Mouse (Mus musculus): ENCODE results near the gene Zfp641. TPM values are rescaled to one million over a fixed set of nuclear protein-coding genes. Genes with fewer than 3 reads are reported as not detected.

The Zfp641 gene
- polyA plus RNA-seq (2012; ENCODE audit: insufficient read depth, low replicate concordance): not detected in 2 replicates

DNA sequence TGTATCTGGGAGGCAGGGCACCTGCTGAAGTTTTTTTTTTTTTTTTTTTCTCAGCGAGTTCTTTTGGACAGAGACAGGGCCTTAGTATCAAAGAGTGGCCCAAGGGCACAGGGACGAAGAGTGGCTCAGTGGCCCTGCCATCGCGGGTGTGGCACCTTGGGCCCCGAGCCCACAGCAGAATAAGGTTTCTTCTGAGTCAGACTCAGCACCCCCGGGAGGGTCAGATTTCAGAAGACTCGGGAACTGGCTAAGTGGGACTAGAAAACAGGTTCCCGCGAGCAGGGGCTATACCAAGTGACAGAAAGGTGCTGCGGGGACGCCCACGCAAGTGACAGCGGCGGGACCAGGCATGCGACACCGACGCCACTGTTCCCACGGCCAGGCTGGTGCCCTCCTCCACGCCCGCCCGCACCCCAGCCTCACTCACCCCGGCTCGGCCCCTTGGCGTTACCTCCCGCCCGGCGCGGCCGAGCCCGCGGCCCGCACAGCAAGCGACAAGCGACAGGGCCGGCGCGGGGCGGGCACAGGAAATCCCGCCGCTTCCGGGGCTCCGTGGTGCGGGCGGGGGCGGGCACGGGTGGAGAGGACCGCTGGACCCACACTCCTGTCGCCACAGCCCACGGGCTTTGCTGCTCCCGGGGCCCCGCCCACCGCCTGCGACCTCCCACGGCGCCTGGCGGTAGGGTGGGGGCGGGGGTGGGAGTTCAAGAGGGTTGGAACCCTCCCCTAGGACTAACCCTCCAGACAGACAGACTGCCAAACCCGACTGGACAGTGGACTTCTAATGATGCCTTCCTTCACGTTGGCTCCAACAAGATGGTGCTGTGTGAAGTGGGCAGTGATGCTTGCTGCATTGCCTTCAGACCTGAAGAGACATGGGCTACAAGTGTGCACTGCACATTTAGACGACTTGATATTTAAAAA, at the start of gene Zfp641:
Gene Zfp641, minus strand, starts transcription at position 534 of the 924 bp plus-strand sequence.
- H3K27me3 ChIP-seq (replicated peaks): peaks cover 52% of the 10 kb centered on the region
- H3K9me3 ChIP-seq: peaks cover 12% of the 10 kb centered on the region; the same call in 1 of the 2 replicates
- peaks cover 8% of the 10 kb centered on the region for H3K4me1 ChIP-seq
- peak within 1 kb of the TSS; percentile 87 for H3K4me3 ChIP-seq (replicated peaks)
- no peaks in the 10 kb centered on the region for H3K36me3 ChIP-seq (replicated peaks; ENCODE audit: low read length)
- TF ChIP-seq FLI1 (IDR thresholded peaks at IDR 0.05; ENCODE audit: low read length) (no peak), GATA1 (IDR thresholded peaks at IDR 0.05; ENCODE audit: borderline replicate concordance, low read length) (no peak)

DNA sequence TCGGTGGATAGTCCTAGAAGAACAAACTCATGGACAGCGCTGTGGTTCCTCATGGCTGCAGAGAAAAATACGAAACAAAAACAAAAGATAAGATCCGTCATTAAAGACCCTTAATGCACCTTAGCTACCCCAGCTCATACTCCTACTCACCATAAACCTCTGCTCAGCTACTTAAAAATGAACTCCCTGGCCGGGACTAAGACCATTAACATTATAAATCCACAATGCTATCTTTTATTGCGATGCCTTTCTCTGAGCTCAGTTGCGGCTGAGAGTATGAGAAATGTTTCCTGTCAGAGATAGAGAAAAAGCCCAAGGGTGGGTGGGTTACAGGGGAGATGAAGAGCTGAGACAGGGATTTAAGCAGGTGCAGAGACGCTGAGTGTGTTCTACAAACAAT, 44.9 kb upstream of the Zfp641 start, which contains the start of gene Olfr284:
Gene Olfr284, minus strand, starts transcription at position 101 of the 400 bp plus-strand sequence.
- Histone ChIP-seq H3K4me1 (peaks cover 5% of the 10 kb centered on the region), H3K4me3 (replicated peaks) (no peak within 1 kb of the TSS), H3K9me3 (peaks cover 12% of the 10 kb centered on the region; the same call in 1 of the 2 replicates), H3K36me3 (replicated peaks; ENCODE audit: low read length) (no peaks in the 10 kb centered on the region), H3K27me3 (replicated peaks) (peaks cover 4% of the 10 kb centered on the region)
- no peak for TF ChIP-seq FLI1 (IDR thresholded peaks at IDR 0.05; ENCODE audit: low read length)
- no peak for TF ChIP-seq GATA1 (IDR thresholded peaks at IDR 0.05; ENCODE audit: borderline replicate concordance, low read length)

DNA sequence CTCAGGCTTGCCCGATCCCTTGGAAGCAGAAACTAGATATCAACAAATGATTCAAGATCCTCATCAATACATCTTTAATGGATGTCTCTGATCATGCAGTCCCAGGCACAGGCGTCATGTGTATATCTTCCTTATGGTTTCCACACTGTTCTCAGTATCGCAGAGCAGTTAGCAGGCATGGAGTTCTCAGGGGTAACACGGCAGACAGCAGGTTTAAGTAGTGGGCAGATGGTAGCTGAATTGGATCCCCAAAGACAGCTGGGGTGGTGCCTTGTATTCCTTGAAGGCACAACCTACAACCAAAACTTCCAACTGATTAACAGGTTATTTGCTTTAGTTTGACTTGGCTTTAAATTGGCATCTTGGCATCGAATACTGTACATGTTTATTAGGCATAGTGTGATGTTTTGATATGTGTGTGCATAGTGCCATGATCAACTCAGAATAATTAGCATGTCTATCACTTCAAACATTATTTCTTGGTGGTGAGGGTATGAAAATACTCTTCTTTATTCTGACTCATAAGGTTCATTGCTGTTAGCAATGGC, 21.3 kb upstream of the Zfp641 start, which contains the start of gene Olfr285:
Gene Olfr285, minus strand, starts transcription at position 177 of the 548 bp plus-strand sequence.
- no peaks in the 10 kb centered on the region for H3K27me3 ChIP-seq (replicated peaks)
- H3K9me3 ChIP-seq: peaks cover 6% of the 10 kb centered on the region
- no peaks in the 10 kb centered on the region for H3K36me3 ChIP-seq (replicated peaks; ENCODE audit: low read length)
- TF ChIP-seq GATA1 (IDR thresholded peaks at IDR 0.05; ENCODE audit: borderline replicate concordance, low read length) (no peak), FLI1 (IDR thresholded peaks at IDR 0.05; ENCODE audit: low read length) (no peak)
- no peaks in the 10 kb centered on the region for H3K4me1 ChIP-seq
- H3K4me3 ChIP-seq (replicated peaks): no peak within 1 kb of the TSS

DNA sequence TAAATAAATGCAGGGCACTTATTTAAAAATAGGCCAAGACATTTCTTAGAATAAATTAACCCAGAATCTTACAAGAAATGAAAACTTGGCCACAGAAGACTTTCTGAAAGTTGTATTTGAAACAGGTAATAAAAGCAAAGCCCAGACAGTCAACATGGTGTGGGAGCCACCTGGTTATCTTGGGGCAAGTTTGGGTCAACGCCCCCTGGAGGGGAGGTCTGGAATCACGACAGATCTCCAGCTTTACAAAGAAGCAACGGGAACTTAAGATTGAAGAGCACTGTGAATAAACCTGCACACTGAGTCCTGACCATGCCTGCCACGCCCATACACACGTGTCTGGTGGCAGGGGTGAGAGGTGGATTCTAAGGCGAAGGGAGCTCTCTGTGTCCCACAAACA, 19.7 kb upstream of the Zfp641 start:
- Histone ChIP-seq H3K36me3 (replicated peaks; ENCODE audit: low read length) (no peaks in the 10 kb centered on the region), H3K4me1 (no peaks in the 10 kb centered on the region), H3K27me3 (replicated peaks) (no peaks in the 10 kb centered on the region), H3K9me3 (no peaks in the 10 kb centered on the region), H3K4me3 (replicated peaks) (no peak overlapping the region)
- no peak for TF ChIP-seq GATA1 (IDR thresholded peaks at IDR 0.05; ENCODE audit: borderline replicate concordance, low read length)
- no peak for TF ChIP-seq FLI1 (IDR thresholded peaks at IDR 0.05; ENCODE audit: low read length)

DNA sequence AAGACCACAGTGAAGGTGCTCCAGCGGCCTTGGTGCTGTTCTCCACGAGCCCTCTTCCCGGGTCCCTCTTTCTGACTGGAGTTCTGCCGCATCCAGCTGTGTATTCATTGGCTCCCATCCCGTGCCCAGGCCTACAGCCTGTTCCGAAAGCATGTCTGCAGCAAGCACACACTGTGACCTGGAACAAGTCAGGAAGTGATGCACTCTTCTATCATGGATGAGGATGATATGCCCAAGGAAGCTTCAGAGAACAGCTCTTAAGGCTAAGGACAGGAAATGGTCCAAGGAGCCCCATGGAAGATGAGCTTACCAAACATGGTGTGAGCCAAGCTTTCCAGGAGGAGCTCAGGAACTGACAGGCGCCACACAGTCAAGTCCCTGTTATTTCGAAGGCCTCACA, 2.3 kb downstream of the Zfp641 start:
- H3K9me3 ChIP-seq: peaks cover 12% of the 10 kb centered on the region; the same call in 1 of the 2 replicates
- peaks cover 54% of the 10 kb centered on the region for H3K27me3 ChIP-seq (replicated peaks)
- peaks cover 8% of the 10 kb centered on the region for H3K4me1 ChIP-seq
- H3K4me3 ChIP-seq (replicated peaks): no peak overlapping the region
- no peaks in the 10 kb centered on the region for H3K36me3 ChIP-seq (replicated peaks; ENCODE audit: low read length)
- TF ChIP-seq FLI1 (IDR thresholded peaks at IDR 0.05; ENCODE audit: low read length) (no peak), GATA1 (IDR thresholded peaks at IDR 0.05; ENCODE audit: borderline replicate concordance, low read length) (no peak)

DNA sequence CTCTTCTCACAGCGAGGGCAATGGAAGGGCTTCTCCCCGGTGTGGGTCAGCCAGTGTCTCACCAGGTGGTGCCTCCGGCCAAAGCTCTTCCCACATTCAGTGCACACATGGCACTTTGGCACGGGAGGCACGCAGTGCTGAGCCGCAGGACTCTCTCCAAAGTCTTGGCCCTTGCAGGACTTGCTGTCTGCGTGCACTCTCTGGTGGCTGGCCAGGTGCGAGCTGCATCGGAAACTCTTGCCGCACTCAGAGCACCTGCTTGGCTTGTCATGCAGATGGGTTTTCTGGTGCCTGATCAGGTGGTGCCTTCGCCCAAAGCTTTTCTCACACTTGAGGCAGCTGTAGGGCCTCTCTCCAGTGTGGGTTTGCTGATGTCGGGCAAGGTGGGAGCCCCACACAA, 7.4 kb downstream of the Zfp641 start:
- Histone ChIP-seq H3K9me3 (no peaks in the 10 kb centered on the region), H3K27me3 (replicated peaks) (peaks cover 21% of the 10 kb centered on the region), H3K36me3 (replicated peaks; ENCODE audit: low read length) (no peaks in the 10 kb centered on the region), H3K4me3 (replicated peaks) (no peak overlapping the region), H3K4me1 (no peaks in the 10 kb centered on the region)
- TF ChIP-seq GATA1 (IDR thresholded peaks at IDR 0.05; ENCODE audit: borderline replicate concordance, low read length) (no peak), FLI1 (IDR thresholded peaks at IDR 0.05; ENCODE audit: low read length) (no peak)

DNA sequence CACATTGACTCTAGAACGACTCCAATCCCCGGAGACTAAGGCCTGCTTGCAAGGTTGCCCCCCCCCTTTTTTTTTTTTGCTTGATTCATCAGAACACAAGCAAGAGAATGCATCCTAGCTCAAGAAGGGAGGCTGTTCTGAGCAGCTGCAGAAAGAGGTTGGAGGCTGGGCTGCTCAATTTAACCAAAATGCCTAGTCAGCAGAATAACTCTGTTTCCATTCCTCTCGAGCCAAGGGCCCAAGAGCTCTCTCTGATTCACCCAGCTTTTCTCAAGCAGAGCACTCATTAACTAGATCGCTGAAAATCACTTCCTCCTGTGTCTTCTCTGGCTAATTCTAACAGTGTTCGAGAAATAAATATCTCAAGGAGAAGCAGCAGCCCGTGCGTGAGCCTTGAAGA, 9.5 kb downstream of the Zfp641 start:
- Histone ChIP-seq H3K9me3 (no peaks in the 10 kb centered on the region), H3K27me3 (replicated peaks) (peaks cover 12% of the 10 kb centered on the region), H3K4me1 (no peaks in the 10 kb centered on the region), H3K36me3 (replicated peaks; ENCODE audit: low read length) (no peaks in the 10 kb centered on the region), H3K4me3 (replicated peaks) (no peak overlapping the region)
- no peak for TF ChIP-seq GATA1 (IDR thresholded peaks at IDR 0.05; ENCODE audit: borderline replicate concordance, low read length)
- no peak for TF ChIP-seq FLI1 (IDR thresholded peaks at IDR 0.05; ENCODE audit: low read length)

DNA sequence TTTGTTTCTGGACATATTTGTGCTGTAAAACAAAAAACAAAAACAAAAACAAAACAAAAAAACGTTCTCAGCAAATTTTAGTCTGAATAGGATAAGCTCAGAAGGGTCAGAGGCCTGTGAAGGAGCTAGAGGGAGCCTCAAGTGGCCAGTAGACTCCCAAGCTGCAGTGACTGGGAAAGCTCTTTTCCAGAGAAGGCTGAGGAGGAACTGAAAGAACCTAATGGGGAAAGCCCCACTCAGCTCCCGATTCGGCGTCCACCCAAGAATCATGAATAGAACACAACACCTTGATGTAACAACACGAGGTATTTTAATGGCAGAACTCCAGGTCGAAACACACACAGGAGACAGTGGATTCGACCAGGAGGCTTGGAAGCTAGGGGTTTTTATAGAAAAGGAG, 38.2 kb downstream of the Zfp641 start:
- no peaks in the 10 kb centered on the region for H3K4me1 ChIP-seq
- peaks cover 7% of the 10 kb centered on the region for H3K27me3 ChIP-seq (replicated peaks)
- no peak for TF ChIP-seq GATA1 (IDR thresholded peaks at IDR 0.05; ENCODE audit: borderline replicate concordance, low read length)
- H3K9me3 ChIP-seq: peaks cover 25% of the 10 kb centered on the region
- H3K36me3 ChIP-seq (replicated peaks; ENCODE audit: low read length): no peaks in the 10 kb centered on the region
- no peak overlapping the region for H3K4me3 ChIP-seq (replicated peaks)

DNA sequence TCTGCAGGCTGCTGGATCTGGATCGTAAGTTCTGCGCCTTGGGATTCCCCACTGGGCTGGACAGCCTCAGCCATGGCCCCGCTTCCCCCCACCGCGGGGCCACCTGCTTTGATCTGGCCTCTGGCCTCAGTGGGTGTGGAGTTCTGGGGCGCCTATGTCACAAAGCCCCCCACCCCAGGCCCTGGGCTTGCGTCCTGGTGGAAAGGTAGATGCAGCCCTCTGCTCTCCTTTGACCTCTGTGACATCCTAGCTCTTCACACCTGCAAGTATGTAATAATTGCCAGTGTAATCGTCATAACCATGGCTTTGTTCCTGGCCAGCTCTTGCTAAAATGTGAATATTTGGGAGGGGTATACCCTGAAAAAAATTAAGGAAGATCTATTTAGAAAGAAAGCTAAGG, 38.8 kb downstream of the Zfp641 start, which contains the start of gene H1fnt:
Gene H1fnt, minus strand, starts transcription at position 101 of the 400 bp plus-strand sequence.
- H3K27me3 ChIP-seq (replicated peaks): peaks cover 7% of the 10 kb centered on the region
- H3K9me3 ChIP-seq: peaks cover 23% of the 10 kb centered on the region
- no peak for TF ChIP-seq FLI1 (IDR thresholded peaks at IDR 0.05; ENCODE audit: low read length)
- no peak for TF ChIP-seq GATA1 (IDR thresholded peaks at IDR 0.05; ENCODE audit: borderline replicate concordance, low read length)
- no peaks in the 10 kb centered on the region for H3K36me3 ChIP-seq (replicated peaks; ENCODE audit: low read length)
- no peaks in the 10 kb centered on the region for H3K4me1 ChIP-seq
- no peak within 1 kb of the TSS for H3K4me3 ChIP-seq (replicated peaks)

DNA sequence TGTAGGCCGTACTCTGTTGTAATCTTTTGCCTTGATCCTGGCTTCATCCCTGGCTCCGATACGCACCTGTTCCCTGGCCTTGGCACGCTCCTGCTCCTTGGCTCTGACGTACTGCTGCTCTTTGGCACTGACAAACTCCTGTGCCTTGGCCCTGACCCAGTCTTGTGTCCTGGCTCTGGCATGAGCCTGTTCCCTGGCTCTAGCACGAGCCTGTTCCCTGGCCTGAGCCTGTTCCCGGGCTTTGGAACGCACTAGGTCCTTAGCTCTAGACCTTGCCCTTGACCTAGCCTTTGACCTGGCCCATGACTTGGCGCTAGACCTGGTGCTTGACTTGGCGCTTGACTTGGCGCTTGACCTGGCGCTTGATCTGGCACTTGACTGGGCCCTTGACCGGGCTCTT, 39.7 kb downstream of the Zfp641 start:
- Histone ChIP-seq H3K4me3 (replicated peaks) (no peak overlapping the region), H3K9me3 (peaks cover 23% of the 10 kb centered on the region), H3K4me1 (no peaks in the 10 kb centered on the region), H3K36me3 (replicated peaks; ENCODE audit: low read length) (no peaks in the 10 kb centered on the region), H3K27me3 (replicated peaks) (peaks cover 7% of the 10 kb centered on the region)
- TF ChIP-seq FLI1 (IDR thresholded peaks at IDR 0.05; ENCODE audit: low read length): no peak
- TF ChIP-seq GATA1 (IDR thresholded peaks at IDR 0.05; ENCODE audit: borderline replicate concordance, low read length): no peak

Other genes with a start within 250 kb of the Zfp641 start
- gene Pfkm, start 203.6 kb downstream of the Zfp641 start, polyA plus RNA-seq (2012; ENCODE audit: insufficient read depth, low replicate concordance): 2.6 and 10.2 TPM in 2 replicates
- 5.1 and 9.2 TPM in 2 replicates for gene Senp1, start 202.4 kb downstream of the Zfp641 start, polyA plus RNA-seq (2012; ENCODE audit: insufficient read depth, low replicate concordance)
- gene Asb8, start 130.5 kb downstream of the Zfp641 start, polyA plus RNA-seq (2012; ENCODE audit: insufficient read depth, low replicate concordance): 2.8 and 4.3 TPM in 2 replicates
- 1.3 TPM in 1 of 2 replicates, not detected in the other for gene Ccdc184, start 129.0 kb downstream of the Zfp641 start, polyA plus RNA-seq (2012; ENCODE audit: insufficient read depth, low replicate concordance)
- gene Olfr288, start 100.6 kb downstream of the Zfp641 start, polyA plus RNA-seq (2012; ENCODE audit: insufficient read depth, low replicate concordance): not detected in 2 replicates
- gene Gm44579, start 75.2 kb downstream of the Zfp641 start, polyA plus RNA-seq (2012; ENCODE audit: insufficient read depth, low replicate concordance): not detected in 2 replicates
- gene Olfr287, start 75.1 kb downstream of the Zfp641 start, polyA plus RNA-seq (2012; ENCODE audit: insufficient read depth, low replicate concordance): not detected in 2 replicates
- gene Olfr286, start 61.7 kb downstream of the Zfp641 start, polyA plus RNA-seq (2012; ENCODE audit: insufficient read depth, low replicate concordance): not detected in 2 replicates
- gene H1fnt, start 38.9 kb downstream of the Zfp641 start, polyA plus RNA-seq (2012; ENCODE audit: insufficient read depth, low replicate concordance): not detected in 2 replicates
- not detected in 2 replicates for gene Olfr285, start 21.2 kb upstream of the Zfp641 start, polyA plus RNA-seq (2012; ENCODE audit: insufficient read depth, low replicate concordance)
- gene Olfr284, start 44.8 kb upstream of the Zfp641 start, polyA plus RNA-seq (2012; ENCODE audit: insufficient read depth, low replicate concordance): not detected in 2 replicates
- gene Olfr283, start 84.8 kb upstream of the Zfp641 start, polyA plus RNA-seq (2012; ENCODE audit: insufficient read depth, low replicate concordance): not detected in 2 replicates
- gene Olfr282, start 135.1 kb upstream of the Zfp641 start, polyA plus RNA-seq (2012; ENCODE audit: insufficient read depth, low replicate concordance): not detected in 2 replicates
- not detected in 2 replicates for gene Olfr281, start 156.4 kb upstream of the Zfp641 start, polyA plus RNA-seq (2012; ENCODE audit: insufficient read depth, low replicate concordance)
- not detected in 2 replicates for gene OR5BS1P, start 173.7 kb upstream of the Zfp641 start, polyA plus RNA-seq (2012; ENCODE audit: insufficient read depth, low replicate concordance)
- not detected in 2 replicates for gene Lalba, start 186.6 kb upstream of the Zfp641 start, polyA plus RNA-seq (2012; ENCODE audit: insufficient read depth, low replicate concordance)
- not detected in 2 replicates for gene Olfr279, start 196.2 kb upstream of the Zfp641 start, polyA plus RNA-seq (2012; ENCODE audit: insufficient read depth, low replicate concordance)
- gene Kansl2, start 238.1 kb upstream of the Zfp641 start, polyA plus RNA-seq (2012; ENCODE audit: insufficient read depth, low replicate concordance): 7.5 and 14.4 TPM in 2 replicates

Measured in megakaryocyte, embryonic 14.5 days (primary cell).